Mouse (Mus musculus) hindbrain, embryonic 14.5 days (tissue): ENCODE results near the gene Pwp2. TPM values are rescaled to one million over a fixed set of nuclear protein-coding genes. Genes with fewer than 3 reads are reported as not detected.

ENCODE experiments used
- ATAC-seq: fragments of 200-750 bp; cut with Nextera tagmentation; 2 replicates; pipeline ENCODE4 v1.8.0; 2017; ENCODE audit warnings: moderate number of reproducible peaks, mild to moderate bottlenecking, moderate TSS enrichment, moderate library complexity; ENCODE audit not compliant: low FRiP score
- DNase-seq: peaks from one replicate; pipeline ENCODE4 v3.0.0-alpha.2; 2015; ENCODE audit warnings: low spot score
- H3K27ac ChIP-seq: fragments of 300-500 bp; sonication (generic); 2 replicates; pipeline ENCODE4 v1.5.1; 2014; ENCODE audit warnings: mild to moderate bottlenecking, moderate library complexity
- H3K27me3 ChIP-seq: fragments of 300-500 bp; sonication (generic); 2 replicates; pipeline ENCODE4 v1.6.1; 2014; ENCODE audit warnings: mild to moderate bottlenecking, low read length, mixed read lengths; ENCODE audit not compliant: control insufficient read depth, insufficient read depth
- H3K36me3 ChIP-seq: fragments of 300-500 bp; sonication (generic); replicated peaks from 2 replicates; pipeline ENCODE4 v1.6.1; 2014; ENCODE audit not compliant: control insufficient read depth, insufficient read depth
- H3K4me1 ChIP-seq: fragments of 300-500 bp; sonication (generic); replicated peaks from 2 replicates; pipeline ENCODE4 v1.6.1; 2014; ENCODE audit warnings: antibody characterized with exemption, low read length, mixed read lengths; ENCODE audit not compliant: control insufficient read depth, insufficient read depth
- H3K4me2 ChIP-seq: fragments of 300-500 bp; sonication (generic); replicated peaks from 2 replicates; pipeline ENCODE4 v1.6.1; 2014; ENCODE audit warnings: mild to moderate bottlenecking, moderate library complexity
- H3K4me3 ChIP-seq: fragments of 300-500 bp; sonication (generic); replicated peaks from 2 replicates; pipeline ENCODE4 v1.5.1; 2014; ENCODE audit warnings: mild to moderate bottlenecking, low read length
- H3K9ac ChIP-seq: fragments of 300-500 bp; sonication (generic); 2 replicates; pipeline ENCODE4 v1.6.1; 2014
- H3K9me3 ChIP-seq: fragments of 300-500 bp; sonication (generic); 2 replicates; pipeline ENCODE4 v1.6.1; 2016; ENCODE audit warnings: low read length; ENCODE audit not compliant: control insufficient read depth
- WGBS: fragments of 180-500 bp; shearing (Covaris S2); extraction: QIAGEN DNeasy Blood & Tissue Kit; methylation state at CpG from one replicate; pipeline ENCODE4 v1.1.7; 2014; 5-methylcytosine and 5-hydroxymethylcytosine counted together
- polyA plus RNA-seq: library from polyadenylated mRNA; unstranded; fragments of >200 nt; fragmentation: Nextera tagmentation; extraction: Ambion mirVana; gene quantifications from 2 replicates; pipeline ENCODE4 v1.2.1, GENCODE M21; 2014

Gene Pwp2
- polyA plus RNA-seq, 1 experiment from 2014 or later = 13.5 TPM

DNA sequence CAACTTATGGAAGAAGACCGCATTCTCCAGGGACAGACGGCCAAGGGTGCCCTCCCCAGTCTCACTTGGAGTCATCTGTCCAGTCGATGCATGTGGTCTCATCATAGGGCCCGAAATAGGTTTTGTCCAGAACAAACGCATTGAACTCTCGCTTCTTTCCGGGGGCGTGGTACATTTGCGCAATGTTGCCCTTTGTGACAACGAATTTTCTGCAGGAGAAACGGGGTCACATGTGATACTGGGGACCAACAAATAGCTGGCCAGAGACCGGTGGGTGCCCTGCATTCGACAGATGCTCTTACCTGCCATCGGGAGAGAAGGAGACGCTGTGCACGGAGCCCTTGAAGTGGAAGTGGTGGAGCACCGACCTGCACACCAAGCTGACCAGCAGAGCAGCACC, 2.6 kb downstream of the Pwp2 start:
- Histone ChIP-seq H3K36me3 (peaks cover 59% of the 10 kb centered on the region), H3K27me3 (no peaks in the 10 kb centered on the region), H3K4me3 (no peak overlapping the region), H3K9ac (no peak overlapping the region), H3K27ac (no peak overlapping the region), H3K9me3 (no peaks in the 10 kb centered on the region), H3K4me2 (no peak overlapping the region), H3K4me1 (peaks cover 11% of the 10 kb centered on the region)
- 95% methylated on average over 17 of the region's 17 CpGs for WGBS
- no peak for ATAC-seq
- DNase-seq = no peak

DNA sequence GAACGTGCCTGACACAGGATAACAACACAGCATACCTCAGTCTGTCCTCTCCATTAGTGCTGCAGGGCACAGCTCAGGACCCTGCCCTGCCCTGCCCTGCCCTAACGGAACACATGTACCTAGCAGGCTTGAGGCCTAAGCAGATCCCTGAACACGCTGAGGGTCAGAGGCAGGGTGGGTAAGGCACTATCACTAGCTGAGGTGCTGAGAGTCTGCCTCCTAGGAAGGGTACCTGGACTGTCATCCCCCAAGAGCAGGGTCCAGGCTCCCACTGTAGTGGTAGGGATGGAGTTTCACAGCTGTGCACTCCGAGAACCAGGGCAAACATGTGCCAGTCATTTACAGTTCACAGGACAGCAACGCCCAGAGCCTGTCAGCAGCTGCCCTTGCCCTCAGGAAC, 10.5 kb downstream of the Pwp2 start:
- Histone ChIP-seq H3K4me3 (no peak overlapping the region), H3K27me3 (no peaks in the 10 kb centered on the region), H3K4me2 (no peak overlapping the region), H3K27ac (no peak overlapping the region), H3K9me3 (no peaks in the 10 kb centered on the region), H3K9ac (no peak overlapping the region), H3K36me3 (peaks cover 89% of the 10 kb centered on the region), H3K4me1 (no peaks in the 10 kb centered on the region; the same call in 1 of the 2 replicates)
- DNase-seq (no peak), ATAC-seq (no peak)
- WGBS = 96% methylated on average over 5 of the region's 5 CpGs

DNA sequence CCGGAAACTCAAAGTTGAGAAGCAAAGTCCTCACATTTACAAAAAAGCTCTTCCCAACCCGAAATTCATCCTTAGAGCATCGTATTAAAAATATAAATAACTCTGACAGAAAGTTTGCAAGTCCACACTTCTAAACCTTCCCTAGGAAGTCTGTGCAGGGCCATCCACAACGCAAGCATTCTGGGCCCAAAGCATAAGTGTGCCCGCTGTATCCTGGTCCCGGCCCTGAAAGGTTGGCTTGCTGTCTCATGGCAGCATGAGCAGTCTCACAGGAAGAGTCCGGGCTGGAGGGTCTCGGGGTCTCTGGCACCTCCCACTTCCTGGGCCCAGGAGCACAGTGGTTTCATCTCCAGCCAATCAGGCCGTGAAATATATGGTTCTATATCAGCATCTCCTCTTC, 13.4 kb downstream of the Pwp2 start:
- H3K4me1 ChIP-seq = peaks cover 11% of the 10 kb centered on the region
- no peak overlapping the region for H3K4me3 ChIP-seq
- no peak for ATAC-seq
- 94% methylated on average over 9 of the region's 9 CpGs for WGBS
- H3K4me2 ChIP-seq = no peak overlapping the region
- H3K36me3 ChIP-seq = peaks cover 68% of the 10 kb centered on the region
- H3K27me3 ChIP-seq = no peaks in the 10 kb centered on the region
- H3K27ac ChIP-seq = no peak overlapping the region
- no peaks in the 10 kb centered on the region for H3K9me3 ChIP-seq
- no peak overlapping the region for H3K9ac ChIP-seq
- DNase-seq = no peak

DNA sequence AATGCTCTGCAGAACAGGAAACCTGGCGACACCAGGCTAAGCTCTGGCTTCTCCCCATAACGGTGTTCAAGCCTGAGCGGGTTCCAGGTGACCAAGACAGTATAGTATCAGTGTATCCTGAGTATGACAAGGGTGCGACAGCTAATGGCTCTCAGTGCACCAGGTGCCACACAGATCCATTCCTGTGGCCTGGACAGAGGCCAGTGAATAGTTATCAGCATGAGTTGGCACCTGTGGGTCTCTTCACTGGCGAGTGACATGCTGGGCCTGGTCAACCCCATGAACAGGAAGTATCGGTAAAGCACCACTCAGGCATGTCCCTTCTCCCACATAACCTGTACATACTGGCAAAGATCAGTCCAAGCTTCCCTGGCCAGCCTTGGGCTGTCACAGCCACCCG, 13.9 kb downstream of the Pwp2 start:
- peaks cover 11% of the 10 kb centered on the region for H3K4me1 ChIP-seq
- no peak overlapping the region for H3K27ac ChIP-seq
- H3K9me3 ChIP-seq = no peaks in the 10 kb centered on the region
- H3K4me2 ChIP-seq = no peak overlapping the region
- H3K36me3 ChIP-seq = peaks cover 68% of the 10 kb centered on the region
- H3K4me3 ChIP-seq = no peak overlapping the region
- no peaks in the 10 kb centered on the region for H3K27me3 ChIP-seq
- WGBS = 94% methylated on average over 7 of the region's 7 CpGs
- DNase-seq (no peak), ATAC-seq (no peak)
- H3K9ac ChIP-seq = no peak overlapping the region

DNA sequence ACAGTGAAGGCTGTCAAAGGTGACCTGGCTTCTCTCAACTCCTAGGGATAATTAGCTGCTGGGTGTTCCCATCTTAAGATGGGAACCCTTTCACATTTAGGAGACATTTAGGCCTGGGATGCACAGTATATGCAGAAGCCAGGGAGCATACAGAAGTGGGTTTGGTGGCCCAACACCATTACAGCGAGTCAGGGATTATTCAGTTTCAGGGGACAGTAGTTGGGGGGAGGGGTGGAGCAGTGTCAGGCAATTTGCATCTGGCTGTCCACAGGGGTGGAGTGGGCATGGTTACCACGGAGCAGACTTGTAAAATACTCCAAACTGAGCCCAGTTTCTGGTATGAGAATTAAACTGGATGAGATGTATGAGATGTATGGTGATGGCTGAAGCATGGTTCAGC, 14.5 kb downstream of the Pwp2 start:
- Histone ChIP-seq H3K4me3 (peak overlapping the region; percentile 75; the same call in 1 of the 2 replicates), H3K9me3 (no peaks in the 10 kb centered on the region), H3K4me2 (peak overlapping the region; percentile 82), H3K4me1 (peaks cover 11% of the 10 kb centered on the region), H3K27me3 (no peaks in the 10 kb centered on the region), H3K27ac (peak overlapping the region; percentile 46), H3K9ac (peak overlapping the region; percentile 81; the same call in 1 of the 2 replicates), H3K36me3 (peaks cover 68% of the 10 kb centered on the region)
- ATAC-seq = no peak
- 62% methylated on average over 2 of the region's 2 CpGs for WGBS
- no peak for DNase-seq

DNA sequence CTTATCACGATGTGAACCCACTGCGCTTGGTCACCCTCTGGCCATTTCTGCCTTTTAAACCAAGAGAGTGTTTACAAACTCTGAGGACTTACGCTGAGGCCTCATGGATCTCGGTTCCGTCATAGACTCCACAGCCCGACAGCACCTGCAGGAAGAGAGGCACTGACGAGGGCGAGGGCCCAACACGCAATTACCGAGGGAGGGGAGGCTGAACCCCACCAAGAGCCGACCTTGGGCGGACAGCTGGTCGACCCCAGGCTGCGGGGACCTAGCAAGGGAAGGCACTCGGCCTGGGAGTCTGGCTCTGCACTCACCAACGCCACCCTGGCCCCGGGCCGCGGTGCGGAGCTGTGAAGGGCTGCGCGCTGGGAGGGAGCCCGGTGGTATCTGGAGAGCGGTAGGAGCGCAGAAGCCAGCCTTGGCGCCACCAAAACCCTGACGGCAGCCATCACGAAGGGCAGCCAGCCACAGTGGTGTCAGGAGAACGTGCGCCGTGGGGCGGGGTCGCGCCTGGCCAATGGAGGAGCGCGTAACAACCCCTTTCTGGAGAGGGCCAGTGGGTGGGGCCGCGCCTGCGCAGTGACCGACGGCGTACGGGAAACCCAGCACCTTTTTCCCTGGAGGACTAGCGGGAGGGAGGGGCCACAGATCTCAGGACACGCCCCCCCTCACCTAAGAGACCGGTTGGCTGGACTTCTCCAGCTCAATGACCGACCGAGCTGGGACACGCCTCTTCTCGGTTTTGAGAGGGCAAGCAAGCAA, 15.5 kb downstream of the Pwp2 start, which contains the start of gene D10Jhu81e:
Gene D10Jhu81e (minus strand): TSS at position 502 of the 762 bp plus-strand sequence.
- H3K36me3 ChIP-seq = peaks cover 68% of the 10 kb centered on the region
- peak within 1 kb of the TSS; percentile 81 for H3K9ac ChIP-seq
- H3K9me3 ChIP-seq = no peaks in the 10 kb centered on the region
- peak; percentile 96 for ATAC-seq
- H3K4me1 ChIP-seq = peaks cover 11% of the 10 kb centered on the region
- H3K4me2 ChIP-seq = peak within 1 kb of the TSS; percentile 82
- H3K27ac ChIP-seq = peak within 1 kb of the TSS; percentile 75
- no peaks in the 10 kb centered on the region for H3K27me3 ChIP-seq
- WGBS = 2% methylated on average over 50 of the region's 50 CpGs
- H3K4me3 ChIP-seq = peak within 1 kb of the TSS; percentile 75
- DNase-seq = peak; percentile 98

DNA sequence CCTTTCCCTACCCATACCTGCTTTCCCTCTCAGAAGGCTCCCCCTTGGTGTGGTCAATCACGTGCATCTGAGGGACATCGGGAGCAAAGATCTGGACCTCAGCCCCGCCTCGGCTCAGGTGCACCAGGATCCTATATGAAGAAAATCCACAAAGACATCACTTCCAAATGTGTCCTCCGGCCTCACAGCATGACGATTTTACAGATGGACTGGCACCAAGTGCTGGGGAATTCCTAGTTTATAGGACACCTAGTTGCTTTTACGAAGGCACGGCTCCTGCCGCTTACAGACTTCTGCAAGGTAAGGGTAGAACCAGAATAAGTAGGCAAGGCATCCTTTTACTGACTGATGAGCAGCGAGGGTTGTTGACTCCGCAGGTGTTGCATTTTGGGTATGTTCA, 16.2 kb downstream of the Pwp2 start:
- ATAC-seq (no peak), DNase-seq (no peak)
- Histone ChIP-seq H3K36me3 (peaks cover 67% of the 10 kb centered on the region), H3K4me2 (peak overlapping the region; percentile 82), H3K9me3 (no peaks in the 10 kb centered on the region), H3K4me3 (peak overlapping the region; percentile 75), H3K27ac (no peak overlapping the region), H3K9ac (peak overlapping the region; percentile 81), H3K27me3 (no peaks in the 10 kb centered on the region), H3K4me1 (peaks cover 11% of the 10 kb centered on the region)
- WGBS = 85% methylated on average over 11 of the region's 11 CpGs

DNA sequence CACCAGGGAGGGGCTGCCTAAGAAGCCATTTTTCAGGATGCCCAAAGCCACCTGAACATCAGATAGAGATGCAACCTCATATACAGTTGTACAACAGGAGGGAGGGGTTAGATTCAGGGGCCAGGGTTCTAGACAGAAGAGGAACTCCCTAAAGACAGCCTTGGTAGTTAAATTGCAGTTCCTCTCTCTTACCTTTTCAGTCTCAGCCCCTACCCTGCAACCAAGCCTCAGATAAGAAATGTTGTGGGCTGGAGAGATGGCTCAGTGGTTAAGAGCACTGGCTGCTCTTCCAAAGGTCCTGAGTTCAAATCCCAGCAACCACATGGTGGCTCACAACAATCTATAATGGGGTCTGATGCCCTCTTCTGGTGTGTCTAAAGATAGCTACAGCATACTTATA, 17.2 kb downstream of the Pwp2 start:
- DNase-seq (no peak), ATAC-seq (no peak)
- H3K9ac ChIP-seq = no peak overlapping the region
- H3K9me3 ChIP-seq = no peaks in the 10 kb centered on the region
- no peak overlapping the region for H3K27ac ChIP-seq
- H3K36me3 ChIP-seq = peaks cover 63% of the 10 kb centered on the region
- no peak overlapping the region for H3K4me2 ChIP-seq
- H3K27me3 ChIP-seq = no peaks in the 10 kb centered on the region
- H3K4me3 ChIP-seq = no peak overlapping the region
- H3K4me1 ChIP-seq = peaks cover 11% of the 10 kb centered on the region

DNA sequence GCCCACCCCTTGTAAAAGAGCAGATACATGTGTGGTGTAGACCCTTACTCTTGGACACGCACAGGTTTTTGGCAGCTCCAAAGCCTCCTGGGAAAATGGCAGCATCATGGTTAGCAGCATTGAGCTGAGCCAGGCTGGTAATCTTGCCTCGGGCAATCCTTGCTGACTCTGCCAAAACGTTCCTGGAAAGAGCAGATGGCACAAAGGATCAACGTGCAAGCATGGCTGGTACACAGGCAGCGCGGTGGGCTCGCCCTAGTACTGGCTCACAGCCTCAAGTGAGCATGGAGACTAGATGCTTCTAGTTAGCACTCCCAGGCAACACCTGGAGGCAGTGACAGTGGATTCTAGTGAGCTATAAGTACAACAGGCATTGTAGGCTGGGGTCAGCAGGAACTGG, 17.6 kb downstream of the Pwp2 start:
- H3K4me2 ChIP-seq = no peak overlapping the region
- H3K27me3 ChIP-seq = no peaks in the 10 kb centered on the region
- peaks cover 63% of the 10 kb centered on the region for H3K36me3 ChIP-seq
- WGBS = 87% methylated on average over 7 of the region's 7 CpGs
- H3K9ac ChIP-seq = no peak overlapping the region
- H3K4me1 ChIP-seq = peaks cover 11% of the 10 kb centered on the region
- H3K4me3 ChIP-seq = no peak overlapping the region
- H3K9me3 ChIP-seq = no peaks in the 10 kb centered on the region
- DNase-seq (no peak), ATAC-seq (no peak)
- no peak overlapping the region for H3K27ac ChIP-seq
